Mouse (Mus musculus): ENCODE data around the gene Olfr1410.

- TF ChIP-seq CTCF (IDR thresholded peaks at IDR 0.05; ENCODE audit: low read depth) (no peak), EP300 (IDR thresholded peaks at IDR 0.05; ENCODE audit: low read depth) (no peak)
These were observed 47.6 kb downstream of the Olfr1410 start for GRCm38 (mm10) chr1:92653179-92653578.
